Mouse (Mus musculus): ENCODE data around the gene Aldh9a1.
A peak's percentile ranks its signal among the peaks of the same experiment; 100 is the strongest.

Gene Aldh9a1

DNA sequence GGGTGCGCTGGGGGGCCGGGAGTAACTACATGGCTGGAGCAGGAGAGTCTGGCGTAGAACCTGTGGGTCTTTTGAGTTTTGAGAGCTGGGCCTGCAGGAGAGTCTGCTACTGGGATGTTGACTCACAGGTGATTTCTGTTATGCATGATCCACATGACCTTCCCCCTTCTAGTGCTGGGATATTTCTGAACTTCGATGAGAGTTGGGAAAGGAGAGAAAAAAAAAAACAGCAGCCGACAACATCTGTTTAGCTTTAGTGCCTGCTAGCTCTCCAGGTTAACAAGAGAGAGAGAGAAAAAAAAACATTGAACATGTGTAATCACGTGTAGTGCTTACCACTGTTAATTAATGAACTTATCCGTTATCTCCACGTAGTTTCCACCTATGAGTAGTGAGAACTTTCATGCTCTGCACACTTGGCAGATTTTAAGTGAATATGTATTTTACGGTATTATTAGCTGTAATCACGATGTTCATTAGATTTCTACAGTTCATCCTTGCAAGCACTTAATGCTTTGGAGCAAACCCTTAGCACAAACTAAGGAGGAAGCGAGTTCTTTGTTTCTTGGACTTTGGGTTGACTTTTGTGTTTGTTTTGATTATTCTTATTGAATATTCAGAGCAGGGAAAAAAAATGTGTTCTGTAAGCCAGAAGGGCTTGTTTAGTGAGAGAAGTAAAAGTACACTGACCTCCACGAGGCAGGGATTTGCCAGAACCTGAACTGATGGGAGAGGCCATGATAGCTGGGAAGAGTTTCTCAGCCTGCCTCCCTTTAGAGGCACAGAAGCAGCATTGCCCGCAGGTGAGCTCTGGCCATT, 1.0 kb downstream of the Aldh9a1 start:
- DNase-seq, result no peak

DNA sequence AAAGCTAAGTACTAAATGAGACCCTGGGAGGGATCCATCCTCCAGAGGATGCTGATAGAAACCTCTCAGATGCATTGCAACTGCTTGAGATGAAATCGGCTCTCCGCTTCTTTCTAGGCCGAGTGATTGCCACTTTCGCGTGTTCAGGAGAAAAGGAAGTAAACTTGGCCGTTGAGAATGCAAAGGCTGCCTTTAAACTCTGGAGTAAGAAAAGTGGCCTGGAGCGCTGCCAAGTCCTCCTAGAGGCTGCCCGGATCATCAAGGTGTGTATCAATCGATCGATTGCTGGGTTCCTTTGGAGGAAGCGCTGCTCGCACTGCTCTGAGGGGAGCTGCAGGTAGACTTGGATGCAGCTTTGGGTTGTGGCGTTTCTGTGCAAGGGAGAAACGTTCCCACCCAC, 2.6 kb downstream of the Aldh9a1 start:
- DNase-seq, result no peak

DNA sequence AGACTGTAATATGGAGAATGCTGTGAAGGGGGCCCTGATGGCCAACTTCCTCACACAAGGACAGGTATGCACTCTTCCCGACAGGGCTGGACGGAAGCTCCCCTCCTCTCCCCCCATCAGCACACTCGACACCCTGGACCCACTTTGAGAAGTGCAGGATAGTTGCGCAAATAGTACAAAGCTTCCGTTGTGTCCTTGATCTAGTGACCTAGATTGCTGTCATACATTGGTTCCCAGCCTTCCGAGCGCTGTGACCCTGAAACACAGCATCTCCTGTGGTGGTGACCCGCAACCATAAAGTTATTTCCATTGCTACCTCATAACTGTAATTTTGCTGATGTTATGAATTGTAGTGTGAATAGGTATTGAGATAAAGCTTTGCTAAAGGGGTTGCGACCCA, 7.6 kb downstream of the Aldh9a1 start:
- DNase-seq, result no peak

DNA sequence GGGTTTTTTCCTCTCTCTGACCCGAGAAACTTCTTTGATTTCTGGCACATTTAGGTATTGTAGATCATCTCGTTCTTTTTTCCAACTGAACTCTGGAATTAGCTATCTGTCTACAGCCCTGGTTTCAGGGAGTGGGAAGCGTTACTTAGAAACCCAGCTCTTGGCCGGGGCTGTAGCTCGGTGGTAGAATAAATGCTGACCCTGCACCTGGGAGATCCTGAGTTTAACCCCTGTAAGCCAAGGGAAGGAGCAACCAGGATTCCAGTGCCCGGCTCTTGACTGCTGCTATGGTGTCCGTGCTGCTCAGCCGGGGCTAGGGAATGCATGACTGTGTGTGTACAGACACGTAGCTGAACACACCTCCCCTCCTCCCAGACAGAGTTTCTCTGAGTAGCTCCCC, 8.9 kb downstream of the Aldh9a1 start:
- no peak for DNase-seq

DNA sequence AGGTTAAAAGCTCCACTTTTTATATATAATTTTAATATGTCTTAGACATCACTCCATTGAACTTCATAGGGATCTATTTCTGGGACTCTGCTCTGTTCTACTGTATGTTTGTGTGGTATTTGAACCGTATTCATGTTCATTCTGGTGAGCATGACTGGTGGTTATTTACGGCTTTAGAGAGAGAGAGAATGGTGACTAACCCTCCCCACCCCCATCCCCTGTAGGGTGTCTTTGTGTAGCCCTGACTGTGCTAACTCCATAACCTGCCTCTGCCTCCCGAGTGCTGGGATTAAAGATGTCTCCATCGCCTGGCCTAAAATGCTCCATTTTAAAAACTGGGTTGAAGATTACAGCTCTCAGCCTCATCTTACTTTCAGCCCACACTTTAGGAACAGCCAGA, 10.5 kb downstream of the Aldh9a1 start:
- no peak for DNase-seq

DNA sequence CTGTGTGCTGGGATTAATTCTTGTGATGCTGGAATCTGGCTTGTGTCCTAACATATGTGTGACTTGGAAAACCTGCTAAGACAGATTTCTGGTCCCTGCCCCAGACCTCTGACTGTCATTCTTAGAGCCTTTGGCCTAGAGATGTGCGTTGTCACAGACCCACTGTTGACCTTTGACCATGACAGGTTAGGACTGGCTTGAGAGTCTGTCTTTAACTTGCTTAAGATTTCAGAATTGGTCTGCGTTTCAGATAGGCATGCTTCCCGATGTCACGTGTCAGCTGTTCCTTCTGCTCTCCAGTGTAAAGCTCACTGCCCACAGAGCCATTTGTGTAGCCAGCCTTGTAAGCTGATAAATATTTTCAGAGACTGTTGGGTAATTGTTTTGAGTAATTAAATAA, 13.0 kb downstream of the Aldh9a1 start:
- no peak for DNase-seq

DNA sequence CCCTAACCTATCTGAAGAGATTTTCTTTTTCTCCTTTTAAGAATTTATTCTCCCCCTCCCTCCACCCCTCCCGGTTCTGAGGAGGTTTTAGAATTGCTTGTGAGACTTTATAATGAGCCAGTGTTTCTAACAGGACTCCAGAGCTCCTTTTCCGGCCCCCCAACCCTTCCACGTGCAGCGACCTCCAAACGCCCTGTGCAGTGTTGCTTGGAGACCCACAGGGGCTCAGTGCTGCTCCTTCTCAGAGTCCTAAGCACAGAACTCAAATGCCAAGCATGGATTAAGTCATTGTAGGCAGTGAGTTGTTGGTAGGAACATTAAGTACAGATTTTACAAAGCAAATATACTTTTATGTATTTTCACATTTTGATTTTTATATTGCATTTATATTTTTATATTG, 13.5 kb downstream of the Aldh9a1 start:
- no peak for DNase-seq

DNA sequence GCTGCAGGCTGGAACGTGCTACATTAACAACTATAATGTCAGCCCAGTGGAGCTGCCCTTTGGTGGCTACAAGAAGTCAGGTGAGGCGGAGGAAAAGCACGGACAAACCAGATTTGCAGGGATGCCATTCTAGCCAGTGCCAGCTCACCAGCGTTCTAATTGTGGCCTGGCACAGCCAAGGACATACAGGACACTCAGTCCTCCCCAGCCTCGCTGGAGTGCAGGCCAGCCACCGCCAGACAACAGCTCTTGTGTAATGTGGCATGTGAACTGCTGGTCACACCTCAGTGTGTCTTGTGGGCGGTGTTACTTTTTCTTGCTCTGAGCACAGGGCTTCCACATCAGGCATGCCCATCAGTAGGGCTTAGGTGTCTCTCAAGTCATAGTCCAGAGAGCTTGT, 16.0 kb downstream of the Aldh9a1 start:
- DNase-seq, result no peak

DNA sequence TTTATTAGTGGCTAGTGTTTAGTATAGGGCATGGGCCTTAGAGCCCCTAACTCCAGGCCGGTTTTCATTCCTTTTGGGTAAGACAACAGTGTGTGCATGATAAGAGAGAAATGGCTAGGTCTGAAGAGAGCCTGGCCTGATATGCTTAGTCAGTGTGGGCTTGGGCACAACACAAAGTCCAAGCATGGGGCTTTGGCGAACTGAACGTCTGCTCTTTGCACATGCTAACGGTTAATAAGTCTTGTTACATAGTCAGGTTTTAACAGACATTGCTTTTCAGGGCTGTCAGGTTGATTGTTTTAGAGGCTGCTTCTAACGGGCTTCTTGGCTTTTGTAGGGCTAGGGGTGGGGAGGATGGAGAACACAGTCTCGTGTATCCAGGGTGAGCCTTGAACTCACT, 16.8 kb downstream of the Aldh9a1 start:
- DNase-seq, result no peak

DNA sequence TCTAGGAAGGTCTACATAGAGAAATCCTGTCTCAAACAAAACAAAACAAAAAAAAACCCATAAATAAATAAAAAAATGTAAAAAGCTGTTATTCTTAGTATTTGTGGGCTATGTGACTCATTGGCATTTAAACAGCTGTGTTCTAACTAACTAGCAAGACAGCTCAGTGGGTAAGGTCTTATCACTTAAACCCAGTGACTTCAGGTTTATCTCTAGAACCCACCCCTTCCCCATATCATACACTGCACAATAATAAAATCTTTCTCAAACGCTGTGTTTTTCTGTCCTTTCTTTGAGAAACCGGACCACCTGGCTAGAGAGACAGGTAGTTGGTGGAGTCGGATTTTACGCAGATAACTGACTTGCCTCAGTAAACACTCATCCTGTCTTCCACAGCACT, 18.2 kb downstream of the Aldh9a1 start:
- no peak for DNase-seq

DNA sequence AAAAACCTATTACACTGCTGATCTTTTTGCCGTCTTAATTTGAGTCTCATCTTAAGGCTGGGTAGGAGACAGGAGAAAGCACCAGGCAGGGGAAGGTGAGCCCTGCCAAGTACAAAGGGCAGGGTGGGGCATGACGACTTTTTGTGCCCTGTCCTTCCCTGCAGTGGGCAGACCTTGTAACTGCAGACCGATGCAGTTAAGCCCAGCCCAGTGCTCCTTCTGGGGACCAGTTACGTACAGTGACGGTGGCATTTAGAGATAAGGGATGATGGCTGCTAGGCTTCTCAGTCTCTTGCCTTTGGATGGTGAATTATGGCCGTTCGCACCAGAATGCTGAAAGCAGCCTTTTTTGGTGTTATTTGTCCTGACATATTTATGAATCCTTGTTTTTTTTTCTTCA, 18.7 kb downstream of the Aldh9a1 start:
- DNase-seq, result no peak

DNA sequence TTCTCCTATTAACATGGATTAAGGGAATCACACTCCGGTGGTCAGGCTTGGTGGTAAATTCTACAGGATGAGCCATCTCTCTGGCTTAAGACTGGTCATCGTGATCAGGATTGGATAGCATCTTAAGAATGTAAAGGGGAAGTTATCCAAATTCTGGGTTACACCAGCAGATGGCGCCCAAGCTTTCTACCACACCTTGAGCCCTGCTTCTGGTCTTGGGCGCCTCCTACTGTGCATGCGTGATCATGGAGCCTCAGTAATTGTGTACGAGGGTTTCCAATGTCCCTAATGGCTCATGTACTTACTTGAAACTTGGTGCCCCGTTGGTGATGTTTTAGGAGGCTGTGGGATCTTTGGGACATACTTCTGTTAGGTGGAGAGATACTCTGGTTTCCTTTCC, 20.1 kb downstream of the Aldh9a1 start:
- peak; percentile 82 to 88 for DNase-seq

DNA sequence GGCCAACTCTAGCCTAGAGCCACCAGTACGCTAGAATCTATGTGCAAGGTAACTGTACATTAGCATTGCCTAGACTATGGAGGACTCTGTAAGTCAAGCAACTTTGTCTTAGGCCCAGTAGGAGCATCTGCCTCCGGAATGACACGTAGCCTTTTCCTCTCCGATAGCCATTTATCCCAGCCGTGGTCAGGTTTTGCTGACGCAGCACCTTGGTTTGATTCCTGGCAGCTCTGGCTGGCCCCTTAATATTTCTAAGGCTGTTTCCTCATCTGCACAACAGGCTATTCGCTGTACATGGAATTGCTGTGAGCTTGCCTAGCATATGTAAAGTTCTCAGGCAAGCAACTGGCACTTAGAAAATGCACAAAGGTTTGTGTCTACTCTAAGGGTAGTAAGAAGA, 22.9 kb downstream of the Aldh9a1 start:
- DNase-seq, result no peak

DNA sequence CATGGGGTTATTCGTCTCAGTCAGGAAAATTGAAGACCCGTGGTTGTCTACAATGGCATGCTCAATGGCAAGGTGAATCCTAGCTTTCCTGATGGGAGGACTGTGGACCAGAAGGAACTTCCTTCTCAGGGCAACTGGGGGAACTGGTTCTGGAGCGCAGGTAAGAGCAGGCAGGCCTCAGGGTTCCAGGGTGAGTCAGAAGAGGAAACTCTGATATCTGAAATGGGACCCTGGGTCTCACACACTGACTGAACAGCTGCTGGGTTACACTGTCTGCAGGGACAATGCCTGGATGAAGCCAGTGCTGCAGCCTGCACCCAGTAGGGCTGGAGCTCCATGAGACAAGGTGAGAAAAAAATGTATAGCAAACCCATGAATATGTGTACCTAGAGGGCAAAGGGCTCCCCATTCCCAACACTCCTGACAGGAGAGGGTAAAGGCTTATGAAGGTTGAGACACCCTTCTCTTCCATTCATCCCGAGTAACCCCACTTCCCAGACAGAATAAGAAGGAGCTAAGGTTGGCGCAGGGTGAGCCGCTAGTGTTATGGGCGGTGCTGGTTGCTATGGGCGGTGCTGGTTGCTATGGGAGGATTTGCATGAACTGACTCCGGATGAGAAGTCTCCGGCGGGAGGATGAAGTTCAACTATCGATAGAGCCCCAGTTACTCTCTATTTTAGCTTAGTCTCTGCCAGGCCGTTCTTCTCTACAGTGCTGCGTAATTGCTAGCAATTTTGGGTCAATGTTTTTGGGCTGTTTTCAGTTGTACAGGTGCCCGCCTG, 24.4 kb downstream of the Aldh9a1 start:
- no peak for DNase-seq

DNA sequence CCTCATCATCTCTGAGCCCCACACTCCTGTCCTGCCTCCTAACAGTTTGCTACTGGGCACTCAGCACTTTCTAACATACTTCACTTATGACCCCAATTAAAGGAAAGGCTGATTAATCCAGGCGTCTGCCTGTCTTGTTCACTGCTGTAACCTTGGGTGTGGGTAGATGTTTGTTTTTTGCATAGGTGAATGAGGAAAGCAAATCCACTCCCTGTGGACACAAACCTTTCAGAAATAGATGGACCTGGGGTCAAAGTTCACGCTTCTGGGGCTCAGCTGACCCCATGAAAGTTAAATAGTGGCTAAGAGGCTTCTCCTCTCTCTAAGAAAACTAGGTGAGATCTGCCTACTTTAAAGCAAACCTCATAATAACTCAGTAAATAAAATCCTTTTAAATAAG, 25.2 kb downstream of the Aldh9a1 start:
- DNase-seq, result no peak

DNA sequence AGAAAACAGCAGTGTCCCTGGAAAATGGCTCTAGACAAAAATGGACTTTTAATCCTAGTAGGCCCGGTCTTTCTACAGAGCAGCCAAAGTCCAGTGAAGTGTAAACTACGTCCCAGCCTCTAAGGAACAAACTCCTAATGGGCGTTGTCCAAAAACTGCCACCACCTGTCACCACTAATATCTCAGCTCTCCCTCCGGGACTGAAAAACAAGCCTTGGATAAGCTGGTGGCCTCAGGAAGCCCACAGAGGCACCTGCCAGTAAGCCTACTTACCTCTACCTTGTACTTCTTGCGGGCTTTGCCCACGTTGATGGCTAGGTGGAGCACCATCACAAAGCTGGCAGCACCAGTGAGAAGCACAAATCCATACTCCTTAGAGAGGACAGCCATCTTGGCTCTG, 28.2 kb downstream of the Aldh9a1 start:
- DNase-seq, result no peak

DNA sequence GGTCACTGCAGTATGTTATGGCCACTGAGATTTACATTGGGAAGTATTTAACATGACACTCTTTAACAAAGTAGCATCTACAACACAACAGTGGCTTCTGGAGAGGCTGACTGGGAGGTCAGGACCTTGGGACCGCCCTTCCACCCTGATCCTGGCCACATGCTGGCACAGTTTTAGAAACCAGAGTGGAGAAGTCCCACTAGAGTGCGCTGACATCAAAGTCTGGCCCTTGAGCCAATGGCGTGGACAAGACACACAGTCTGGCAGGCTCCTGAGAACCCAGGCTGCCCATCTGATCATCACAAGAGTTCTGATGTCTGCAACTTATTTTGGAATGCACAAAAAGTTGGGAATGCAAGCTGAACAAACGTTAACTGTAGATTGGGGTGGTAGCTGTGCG, 30.0 kb downstream of the Aldh9a1 start:
- DNase-seq, result no peak

DNA sequence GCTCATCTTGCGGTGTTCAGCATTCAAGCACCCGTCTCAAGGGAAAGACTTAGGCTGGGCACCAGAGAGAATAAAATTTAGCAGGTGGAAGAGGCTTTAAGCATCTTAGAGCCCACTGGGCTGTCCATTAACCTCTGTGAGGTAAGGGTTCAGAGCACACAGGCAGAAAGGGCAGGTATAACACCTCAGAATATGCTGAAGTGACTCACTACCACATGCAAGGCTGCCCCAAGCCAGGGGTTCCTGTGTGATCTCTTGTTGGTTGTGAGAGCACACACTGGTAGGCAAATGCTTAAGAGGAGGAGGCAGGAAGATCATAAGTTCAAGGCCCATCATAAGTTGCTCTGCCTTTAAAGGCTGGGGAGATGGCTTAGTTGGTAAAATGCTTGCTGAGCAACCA, 30.4 kb downstream of the Aldh9a1 start:
- DNase-seq, result no peak

DNA sequence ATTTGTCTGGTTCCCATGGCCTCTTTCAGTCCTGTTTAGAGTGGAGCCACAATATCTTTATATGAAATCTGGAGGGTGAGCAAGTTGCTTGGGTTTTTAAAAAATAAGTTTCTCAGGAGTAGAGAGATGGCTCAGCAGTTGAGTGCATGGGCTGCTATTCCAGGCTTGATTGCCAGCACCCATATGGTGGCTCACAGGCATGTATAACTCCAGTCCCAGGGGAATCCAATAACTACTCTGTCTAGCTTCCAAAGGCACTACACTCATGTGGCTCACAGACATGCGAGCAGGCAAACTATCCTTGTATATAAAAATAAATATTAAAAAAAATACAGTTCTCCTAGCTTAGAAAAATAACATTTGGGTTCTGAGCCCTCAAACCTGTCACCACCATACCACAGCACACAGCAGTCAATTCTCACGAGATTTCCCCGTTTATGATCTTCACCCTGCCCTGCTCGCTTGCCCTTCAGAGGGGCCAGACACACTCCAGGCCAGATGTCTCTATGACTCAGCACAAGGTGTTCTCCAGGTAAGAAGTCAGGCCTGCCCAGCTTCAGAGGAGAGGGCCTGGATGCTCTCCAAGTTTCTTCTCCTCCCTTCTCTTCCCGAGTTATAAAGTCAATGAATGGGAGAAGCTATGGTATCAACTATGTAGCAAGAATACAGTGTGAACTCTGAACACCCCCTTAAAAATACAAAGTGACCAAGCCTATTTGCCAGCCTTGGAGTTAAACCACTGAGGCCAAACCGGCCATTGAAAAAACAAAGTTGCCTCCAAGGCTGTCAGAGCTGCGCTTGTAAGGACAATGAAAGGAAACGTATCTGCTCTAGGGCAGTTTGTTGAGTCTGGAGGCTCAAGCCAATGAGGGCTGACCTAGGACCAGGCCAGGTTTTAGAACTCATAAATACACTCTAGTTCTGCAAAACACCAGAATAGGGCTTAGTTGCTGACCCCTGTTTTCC, 31.5 kb downstream of the Aldh9a1 start:
- DNase-seq, result no peak

DNA sequence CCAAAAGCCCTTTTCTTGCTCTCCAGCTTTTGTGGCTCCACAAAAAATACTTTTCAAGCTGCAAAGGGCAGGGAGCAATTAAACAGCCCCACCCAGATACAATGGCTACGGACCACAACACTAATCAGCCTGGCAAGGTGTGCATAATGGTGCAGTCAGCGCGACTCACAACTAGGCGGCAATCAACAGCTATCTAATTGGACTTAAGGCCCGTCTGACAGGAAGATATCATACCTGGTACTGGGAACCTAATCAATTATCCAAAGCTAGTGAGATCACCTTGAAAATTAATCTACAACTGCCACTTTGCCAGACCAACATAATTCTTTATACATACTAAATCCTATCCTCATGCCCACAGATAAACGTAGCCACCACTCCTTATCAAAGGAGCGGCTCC, 32.5 kb downstream of the Aldh9a1 start:
- no peak for DNase-seq

DNA sequence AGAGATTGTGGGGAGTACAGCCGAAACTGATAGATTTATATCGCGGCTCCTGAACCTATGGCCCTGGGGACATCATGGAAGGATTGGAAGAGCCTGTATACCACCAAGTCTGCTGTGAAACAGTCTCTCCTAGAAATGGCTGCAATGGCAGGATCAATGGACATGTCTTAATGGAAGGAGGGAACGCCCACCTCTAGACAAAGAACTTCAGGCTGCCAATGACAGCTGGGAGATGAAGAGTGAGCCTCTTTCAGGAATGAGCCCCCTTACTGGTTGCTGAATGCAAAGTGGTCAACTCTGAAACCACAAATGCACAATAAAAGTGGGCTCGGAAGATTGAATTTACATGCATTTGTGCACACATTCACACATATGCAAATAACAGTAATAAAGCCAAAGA, 33.0 kb downstream of the Aldh9a1 start:
- DNase-seq, result no peak

DNA sequence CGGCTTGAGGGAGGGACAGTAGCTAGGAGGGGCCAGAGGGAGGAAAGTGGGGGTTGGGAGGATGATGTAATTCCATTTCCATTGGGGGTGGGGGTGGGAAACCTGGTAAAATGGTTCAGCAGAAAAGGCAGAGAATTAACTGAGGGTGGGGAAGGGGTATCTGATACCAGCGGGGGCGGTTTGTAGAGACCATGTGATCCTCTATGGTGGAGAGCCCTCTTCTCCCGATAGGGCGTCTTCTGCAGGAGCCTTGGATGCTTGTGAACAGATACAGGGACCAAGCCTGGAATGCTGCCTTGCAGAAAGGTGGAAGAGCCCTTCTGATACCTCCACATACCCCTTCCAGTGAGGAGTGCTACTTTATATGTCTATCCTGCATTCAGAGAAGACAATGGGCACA, 33.4 kb downstream of the Aldh9a1 start:
- DNase-seq, result no peak

DNA sequence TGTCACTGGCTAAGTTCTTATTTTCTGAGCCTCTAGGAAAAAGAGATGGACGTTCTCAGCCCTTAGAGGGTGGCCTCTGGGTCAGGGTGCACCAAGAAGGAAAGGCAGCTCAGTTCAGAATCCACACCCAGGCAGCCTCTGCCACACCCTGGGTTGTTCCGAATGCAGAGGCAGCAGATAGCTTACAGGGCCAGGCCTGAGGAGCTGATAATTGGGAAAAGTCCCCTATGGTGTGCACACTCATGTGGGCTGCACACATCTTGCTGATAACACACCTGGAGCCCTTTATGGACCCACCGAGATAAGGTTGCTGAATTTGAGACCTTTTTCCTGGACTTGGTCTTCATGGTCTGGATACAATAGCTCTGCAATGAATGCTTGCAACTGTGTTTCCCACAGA, 34.4 kb downstream of the Aldh9a1 start:
- DNase-seq, result no peak
